Mouse (Mus musculus): ENCODE results near the gene Mpc2. TPM values are rescaled to one million over a fixed set of nuclear protein-coding genes. Genes with fewer than 3 reads are reported as not detected.

The Mpc2 gene
- polyA plus RNA-seq, 1 experiment from 2014 or later, result 114 TPM

DNA sequence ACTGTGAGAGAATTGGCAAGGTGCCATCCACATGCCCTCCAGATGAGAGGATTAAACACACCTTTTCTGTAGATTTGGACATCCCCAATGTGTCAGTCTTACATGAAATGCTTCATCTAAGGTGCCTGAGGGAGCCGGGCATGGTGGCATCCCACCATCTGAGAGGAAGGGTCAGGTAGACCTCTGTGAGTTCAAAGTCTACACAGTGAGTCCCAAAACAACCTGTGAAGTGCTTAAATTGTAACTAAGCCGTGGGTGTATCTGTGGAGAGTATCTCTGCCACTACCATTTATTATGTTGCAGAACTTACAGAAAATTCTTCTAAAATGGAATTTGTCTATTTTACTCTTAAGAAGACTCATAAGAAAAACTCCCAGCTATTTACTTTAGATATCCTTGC lies 25.7 kb downstream of the Mpc2 start:
- WGBS, result 92% methylated on average over 2 of the region's 2 CpGs
- DNase-seq (ENCODE audit: low spot score), result no peak

GRCm38 (mm10) chr1:165489197-165489596 lies 28.8 kb downstream of the Mpc2 start:
- ATAC-seq (ENCODE audit: insufficient read depth, low FRiP score, low TSS enrichment) (no peak), DNase-seq (ENCODE audit: low spot score) (no peak)
- H3K27ac ChIP-seq (ENCODE audit: low read depth, low read length), result no peak overlapping the region
- no peaks in the 10 kb centered on the region for H3K4me1 ChIP-seq (ENCODE audit: control insufficient read depth, insufficient read depth, low read length)
- no peaks in the 10 kb centered on the region for H3K9me3 ChIP-seq (ENCODE audit: control insufficient read depth, low read length)
- WGBS, result 87% methylated on average over 4 of the region's 4 CpGs
- H3K4me3 ChIP-seq (ENCODE audit: low read depth, low read length), result no peak overlapping the region
- H3K36me3 ChIP-seq (ENCODE audit: control insufficient read depth, insufficient read depth, low read length), result no peaks in the 10 kb centered on the region
- H3K9ac ChIP-seq (ENCODE audit: low read length), result no peak overlapping the region
- H3K4me2 ChIP-seq (ENCODE audit: low read depth), result no peak overlapping the region
- no peaks in the 10 kb centered on the region for H3K27me3 ChIP-seq (ENCODE audit: control insufficient read depth, insufficient read depth, low read length)

More for the DNA sequence above, 25.7 kb downstream of the Mpc2 start:
- Histone ChIP-seq H3K27ac (ENCODE audit: low read depth, low read length) (no peak overlapping the region), H3K9ac (ENCODE audit: low read length) (no peak overlapping the region), H3K4me2 (ENCODE audit: low read depth) (no peak overlapping the region), H3K4me3 (ENCODE audit: low read depth, low read length) (no peak overlapping the region), H3K36me3 (ENCODE audit: control insufficient read depth, insufficient read depth, low read length) (no peaks in the 10 kb centered on the region), H3K27me3 (ENCODE audit: control insufficient read depth, insufficient read depth, low read length) (no peaks in the 10 kb centered on the region), H3K4me1 (ENCODE audit: control insufficient read depth, insufficient read depth, low read length) (no peaks in the 10 kb centered on the region), H3K9me3 (ENCODE audit: control insufficient read depth, low read length) (no peaks in the 10 kb centered on the region)
- ATAC-seq (ENCODE audit: insufficient read depth, low FRiP score, low TSS enrichment), result no peak

DNA sequence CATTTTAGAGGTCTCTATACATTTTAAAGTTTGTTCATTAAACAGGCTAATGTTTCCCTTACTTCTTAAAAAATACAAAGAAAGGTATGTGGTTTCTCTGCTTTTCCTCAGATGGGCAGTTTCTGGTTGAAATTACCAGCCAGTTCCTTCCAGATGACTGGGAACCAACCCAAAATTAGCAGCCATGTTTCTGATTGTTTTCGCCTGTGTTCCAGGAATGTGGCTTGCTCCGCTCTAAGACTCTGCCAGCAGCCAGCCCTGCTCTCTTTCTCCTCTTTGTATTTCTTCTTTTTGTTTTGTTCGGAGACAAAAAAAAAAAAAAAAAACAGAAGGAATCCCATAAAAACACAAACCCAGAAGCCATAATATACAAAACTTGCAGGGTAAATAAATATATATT lies 38.4 kb downstream of the Mpc2 start:
- Histone ChIP-seq H3K27ac (ENCODE audit: low read depth, low read length) (no peak overlapping the region), H3K36me3 (ENCODE audit: control insufficient read depth, insufficient read depth, low read length) (no peaks in the 10 kb centered on the region), H3K9ac (ENCODE audit: low read length) (no peak overlapping the region), H3K4me1 (ENCODE audit: control insufficient read depth, insufficient read depth, low read length) (no peaks in the 10 kb centered on the region), H3K4me2 (ENCODE audit: low read depth) (no peak overlapping the region), H3K9me3 (ENCODE audit: control insufficient read depth, low read length) (no peaks in the 10 kb centered on the region), H3K27me3 (ENCODE audit: control insufficient read depth, insufficient read depth, low read length) (no peaks in the 10 kb centered on the region), H3K4me3 (ENCODE audit: low read depth, low read length) (no peak overlapping the region)
- WGBS, result 78% methylated on average over 3 of the region's 3 CpGs
- no peak for ATAC-seq (ENCODE audit: insufficient read depth, low FRiP score, low TSS enrichment)
- DNase-seq (ENCODE audit: low spot score), result no peak

DNA sequence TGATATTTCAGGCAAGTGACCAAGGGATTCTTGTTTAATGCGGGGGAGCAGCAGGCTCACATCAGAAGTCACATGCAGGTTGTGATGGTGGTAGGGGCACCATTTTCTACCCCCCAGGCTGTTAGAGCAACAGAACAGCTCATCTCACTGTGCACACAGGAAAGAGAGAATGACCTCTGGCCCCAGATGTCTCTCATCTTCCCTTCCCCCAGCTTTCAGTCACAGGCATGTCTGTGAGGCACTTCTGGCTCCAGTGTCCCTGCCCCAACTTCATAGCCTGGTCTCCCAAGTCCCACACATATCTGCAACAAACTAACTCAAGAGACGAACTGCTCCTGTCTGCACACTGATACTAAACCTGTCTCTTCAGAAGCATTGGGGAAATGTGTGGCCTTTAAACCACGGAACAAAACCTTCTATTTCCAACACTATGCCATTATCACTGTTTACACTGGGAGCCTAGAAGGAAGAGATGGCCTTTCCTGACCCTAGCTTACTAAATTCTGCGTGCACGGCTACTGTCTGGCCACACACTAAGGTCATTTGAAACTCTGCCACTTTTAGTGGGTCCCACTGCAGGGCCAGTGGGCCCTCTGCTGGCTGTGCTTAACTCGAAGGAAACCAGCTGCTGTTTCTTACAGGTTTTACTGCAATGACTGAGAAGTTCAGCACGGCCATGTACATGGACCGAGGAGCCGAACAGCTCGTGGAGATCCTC lies 43.0 kb downstream of the Mpc2 start:
- H3K4me2 ChIP-seq (ENCODE audit: low read depth), result no peak overlapping the region
- 55% methylated on average over 10 of the region's 10 CpGs for WGBS
- H3K27ac ChIP-seq (ENCODE audit: low read depth, low read length), result no peak overlapping the region
- ATAC-seq (ENCODE audit: insufficient read depth, low FRiP score, low TSS enrichment) (no peak), DNase-seq (ENCODE audit: low spot score) (peak; percentile 13)
- no peaks in the 10 kb centered on the region for H3K9me3 ChIP-seq (ENCODE audit: control insufficient read depth, low read length)
- H3K9ac ChIP-seq (ENCODE audit: low read length), result no peak overlapping the region
- H3K27me3 ChIP-seq (ENCODE audit: control insufficient read depth, insufficient read depth, low read length), result no peaks in the 10 kb centered on the region
- no peaks in the 10 kb centered on the region for H3K36me3 ChIP-seq (ENCODE audit: control insufficient read depth, insufficient read depth, low read length)
- no peaks in the 10 kb centered on the region for H3K4me1 ChIP-seq (ENCODE audit: control insufficient read depth, insufficient read depth, low read length)
- no peak overlapping the region for H3K4me3 ChIP-seq (ENCODE audit: low read depth, low read length)

GRCm38 (mm10) chr1:165506303-165506702 lies 45.9 kb downstream of the Mpc2 start:
- Histone ChIP-seq H3K4me1 (ENCODE audit: control insufficient read depth, insufficient read depth, low read length) (no peaks in the 10 kb centered on the region), H3K4me3 (ENCODE audit: low read depth, low read length) (no peak overlapping the region), H3K27me3 (ENCODE audit: control insufficient read depth, insufficient read depth, low read length) (no peaks in the 10 kb centered on the region), H3K4me2 (ENCODE audit: low read depth) (no peak overlapping the region), H3K27ac (ENCODE audit: low read depth, low read length) (no peak overlapping the region), H3K9ac (ENCODE audit: low read length) (no peak overlapping the region), H3K9me3 (ENCODE audit: control insufficient read depth, low read length) (no peaks in the 10 kb centered on the region), H3K36me3 (ENCODE audit: control insufficient read depth, insufficient read depth, low read length) (no peaks in the 10 kb centered on the region)
- DNase-seq (ENCODE audit: low spot score) (no peak), ATAC-seq (ENCODE audit: insufficient read depth, low FRiP score, low TSS enrichment) (no peak)
- WGBS, result 88% methylated on average over 6 of the region's 6 CpGs

GRCm38 (mm10) chr1:165510161-165510560 lies 49.7 kb downstream of the Mpc2 start:
- no peaks in the 10 kb centered on the region for H3K9me3 ChIP-seq (ENCODE audit: control insufficient read depth, low read length)
- WGBS, result 91% methylated on average over 6 of the region's 6 CpGs
- H3K4me3 ChIP-seq (ENCODE audit: low read depth, low read length), result no peak overlapping the region
- no peaks in the 10 kb centered on the region for H3K36me3 ChIP-seq (ENCODE audit: control insufficient read depth, insufficient read depth, low read length)
- H3K4me1 ChIP-seq (ENCODE audit: control insufficient read depth, insufficient read depth, low read length), result no peaks in the 10 kb centered on the region
- H3K27ac ChIP-seq (ENCODE audit: low read depth, low read length), result no peak overlapping the region
- H3K9ac ChIP-seq (ENCODE audit: low read length), result no peak overlapping the region
- ATAC-seq (ENCODE audit: insufficient read depth, low FRiP score, low TSS enrichment) (no peak), DNase-seq (ENCODE audit: low spot score) (no peak)
- H3K27me3 ChIP-seq (ENCODE audit: control insufficient read depth, insufficient read depth, low read length), result no peaks in the 10 kb centered on the region
- no peak overlapping the region for H3K4me2 ChIP-seq (ENCODE audit: low read depth)

DNA sequence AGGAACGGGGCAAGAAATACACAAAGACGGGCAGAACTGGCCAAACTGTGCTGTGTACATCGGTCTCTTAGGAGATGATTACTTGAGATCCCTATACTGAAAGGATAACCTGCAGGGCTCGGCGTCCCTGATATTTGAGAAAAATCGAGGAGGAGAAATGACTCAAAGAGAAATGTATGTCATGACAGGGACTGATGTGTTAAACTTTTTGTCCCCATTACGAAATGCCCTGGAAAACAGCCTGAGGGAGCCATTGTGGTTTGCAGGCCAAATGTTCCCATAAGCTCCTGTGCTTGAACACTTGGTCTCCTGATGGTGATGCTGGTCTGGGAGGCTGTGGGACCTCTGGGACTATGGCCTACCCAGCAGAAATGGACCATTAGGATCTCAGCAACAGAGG lies 60.3 kb downstream of the Mpc2 start:
- Histone ChIP-seq H3K9ac (ENCODE audit: low read length) (no peak overlapping the region), H3K27me3 (ENCODE audit: control insufficient read depth, insufficient read depth, low read length) (no peaks in the 10 kb centered on the region), H3K36me3 (ENCODE audit: control insufficient read depth, insufficient read depth, low read length) (no peaks in the 10 kb centered on the region), H3K27ac (ENCODE audit: low read depth, low read length) (no peak overlapping the region), H3K4me2 (ENCODE audit: low read depth) (no peak overlapping the region), H3K9me3 (ENCODE audit: control insufficient read depth, low read length) (no peaks in the 10 kb centered on the region), H3K4me1 (ENCODE audit: control insufficient read depth, insufficient read depth, low read length) (no peaks in the 10 kb centered on the region), H3K4me3 (ENCODE audit: low read depth, low read length) (no peak overlapping the region)
- WGBS, result 91% methylated on average over 7 of the region's 7 CpGs
- DNase-seq (ENCODE audit: low spot score) (no peak), ATAC-seq (ENCODE audit: insufficient read depth, low FRiP score, low TSS enrichment) (no peak)

Other genes starting within 250 kb of the Mpc2 start
- gene Tiprl, start 223.6 kb upstream of the Mpc2 start, polyA plus RNA-seq (2014; fragmentation: Nextera tagmentation; extraction: Ambion mirVana), result 96.8 and 110 TPM in 2 replicates
- gene Gpr161, start 164.8 kb upstream of the Mpc2 start, polyA plus RNA-seq (2014; fragmentation: Nextera tagmentation; extraction: Ambion mirVana), result 2.0 and 2.5 TPM in 2 replicates
- 8.8 and 9.0 TPM in 2 replicates for gene Dcaf6, start 162 bp upstream of the Mpc2 start, polyA plus RNA-seq (2014; fragmentation: Nextera tagmentation; extraction: Ambion mirVana)
- 0.13 TPM in 1 of 2 replicates, not detected in the other for gene Adcy10, start 24.5 kb downstream of the Mpc2 start, polyA plus RNA-seq (2014; fragmentation: Nextera tagmentation; extraction: Ambion mirVana)
- gene Mpzl1, start 173.9 kb downstream of the Mpc2 start, polyA plus RNA-seq (2014; fragmentation: Nextera tagmentation; extraction: Ambion mirVana), result 157 and 163 TPM in 2 replicates
- gene Rcsd1, start 249.1 kb downstream of the Mpc2 start, polyA plus RNA-seq (2014; fragmentation: Nextera tagmentation; extraction: Ambion mirVana), result 7.1 and 10.4 TPM in 2 replicates